Mouse (Mus musculus) spleen, postnatal 10 days (tissue): ENCODE measurements at regions not wholly inside any gene's neighbourhood (a gene's known extent, or its start where the extent isn't known, plus 50 kb on each side); places are given as distances from the start of the nearest gene placed in this dataset.

ENCODE experiments used
- DNase-seq, 2 experiments: peaks; one replicate each; pipeline ENCODE4 v3.0.0; 2021 to 2022; ENCODE audit warnings: low spot score in 2 of 2

DNA sequence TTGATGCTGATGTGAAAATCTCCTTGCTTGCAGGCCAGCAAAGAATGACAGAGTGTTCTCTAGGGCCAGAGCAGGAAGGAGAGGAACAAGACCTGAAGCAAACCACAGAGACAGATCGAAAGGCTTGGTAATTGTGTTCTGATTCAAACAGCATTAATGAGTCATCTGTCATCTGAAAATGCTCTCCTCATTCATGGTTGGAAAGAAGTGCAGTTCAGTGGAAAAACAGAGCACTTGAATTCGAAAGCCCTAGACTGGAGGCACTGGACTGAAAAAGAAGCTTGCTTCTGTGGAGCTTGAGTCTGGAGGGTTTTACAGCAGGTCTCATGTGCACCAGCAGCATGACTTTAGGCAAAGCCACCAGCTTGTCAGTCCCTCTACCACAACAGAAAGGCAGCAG, 374.3 kb upstream of the B430305J03Rik start:
- DNase-seq = no peak

DNA sequence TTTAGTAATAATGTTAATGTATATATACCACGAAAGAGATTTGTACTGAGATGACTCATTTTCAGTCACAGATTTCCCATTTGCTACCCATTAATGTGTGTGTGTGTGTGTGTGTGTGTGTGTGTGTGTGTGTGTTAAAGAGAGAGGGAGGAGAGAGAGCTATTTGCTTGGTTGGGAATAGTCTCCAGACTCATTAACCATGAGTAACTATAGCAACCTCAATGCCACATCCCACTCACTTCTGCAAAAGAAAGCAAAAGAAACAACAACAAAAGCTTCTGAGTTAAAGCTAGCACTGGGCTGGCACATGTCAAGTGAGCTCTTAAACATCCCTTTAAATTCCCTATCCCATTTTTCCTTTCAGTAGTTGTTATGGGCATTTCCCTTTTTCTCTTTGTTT, 372.8 kb upstream of the B430305J03Rik start:
- no peak for DNase-seq

DNA sequence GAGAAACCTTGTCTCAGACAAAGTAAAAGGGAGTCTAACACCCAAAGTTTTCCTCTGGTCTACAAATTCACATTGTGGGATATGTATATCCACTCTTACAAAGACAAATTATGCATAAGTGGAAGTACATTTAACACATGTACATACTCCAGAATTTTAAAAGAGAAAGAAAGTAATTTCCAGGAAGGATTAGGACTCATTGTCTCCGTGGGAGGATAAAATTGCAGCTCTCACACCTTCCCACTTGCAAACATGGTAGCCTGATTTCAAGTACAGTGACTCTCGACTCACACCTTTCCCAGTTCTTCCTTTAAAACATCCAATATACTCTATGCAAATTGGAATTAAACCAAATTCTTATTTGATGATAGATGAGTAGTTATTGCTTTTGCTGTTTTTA, 351.0 kb upstream of the B430305J03Rik start:
- DNase-seq = no peak

DNA sequence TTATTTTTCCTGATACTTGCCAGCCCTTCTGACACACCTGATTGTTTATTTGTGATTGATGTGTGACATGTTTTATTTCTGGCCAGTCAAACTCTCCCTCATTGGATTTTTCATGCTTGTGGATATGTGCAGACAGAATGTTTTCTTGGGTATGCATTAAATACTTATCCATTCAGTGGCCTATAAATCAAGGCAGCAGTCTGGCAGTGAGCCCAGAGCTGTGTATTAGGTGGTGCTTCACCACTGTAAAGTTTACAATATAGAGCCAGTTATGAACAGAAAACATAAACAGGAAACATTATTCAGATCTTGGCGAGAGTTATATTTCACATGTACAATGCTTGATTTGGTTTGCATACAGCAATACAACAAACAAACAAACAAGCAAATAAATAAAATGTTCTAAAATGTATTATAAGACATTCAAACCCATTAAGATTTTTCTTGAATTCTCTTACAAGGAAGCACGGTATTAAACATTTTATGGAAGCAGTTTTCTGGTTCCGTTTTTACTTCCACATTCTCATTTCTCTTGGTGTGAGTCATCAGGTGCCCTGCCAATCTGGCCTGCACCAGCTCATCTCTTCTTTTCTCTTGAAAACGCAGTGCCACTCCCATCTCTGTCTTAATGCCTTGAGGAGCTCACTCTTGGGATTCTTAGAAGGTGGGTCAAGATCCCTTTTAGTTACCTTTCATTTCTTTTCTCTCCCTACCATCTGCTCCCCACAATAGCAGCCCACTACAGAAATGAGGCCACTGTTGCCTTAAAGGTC, 322.4 kb upstream of the B430305J03Rik start:
- DNase-seq = no peak

DNA sequence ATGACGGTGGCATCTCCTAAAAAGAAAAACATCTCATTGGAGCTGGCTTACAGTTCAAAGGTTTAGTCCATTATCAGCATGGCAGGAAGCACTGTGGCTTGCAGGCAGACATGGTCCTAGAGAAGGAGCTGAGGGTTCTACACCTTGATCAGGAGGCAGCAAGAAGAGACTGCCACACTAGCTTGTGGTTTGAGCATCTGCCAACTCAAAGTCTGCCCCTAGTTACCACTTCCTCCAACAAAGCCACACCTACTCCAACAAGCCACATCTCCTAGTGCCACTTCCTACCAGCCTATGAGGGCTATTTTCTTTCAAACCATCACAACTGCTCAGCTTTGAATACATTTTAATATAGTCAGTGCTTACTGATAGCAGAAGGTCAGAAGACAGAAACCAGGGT, 305.1 kb upstream of the B430305J03Rik start:
- DNase-seq = no peak

DNA sequence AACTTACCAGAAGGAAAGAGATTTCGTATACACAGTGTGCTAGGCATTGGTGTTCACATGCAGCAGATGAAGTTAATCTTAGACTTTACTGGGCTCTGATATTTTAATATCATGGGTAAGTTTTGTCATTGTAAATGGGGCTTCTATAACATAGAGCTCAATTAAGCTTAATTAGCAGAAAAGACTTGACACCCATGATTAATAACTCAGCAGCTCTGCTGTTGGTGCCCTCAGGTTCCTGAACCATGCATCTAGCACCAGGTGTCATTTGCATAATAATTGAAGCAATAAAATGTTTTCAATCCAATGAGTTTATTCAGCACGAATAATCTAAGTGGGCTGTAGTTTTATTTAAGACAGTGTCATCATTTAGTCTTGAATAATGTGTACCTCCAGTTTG, 290.4 kb upstream of the B430305J03Rik start:
- DNase-seq = no peak

DNA sequence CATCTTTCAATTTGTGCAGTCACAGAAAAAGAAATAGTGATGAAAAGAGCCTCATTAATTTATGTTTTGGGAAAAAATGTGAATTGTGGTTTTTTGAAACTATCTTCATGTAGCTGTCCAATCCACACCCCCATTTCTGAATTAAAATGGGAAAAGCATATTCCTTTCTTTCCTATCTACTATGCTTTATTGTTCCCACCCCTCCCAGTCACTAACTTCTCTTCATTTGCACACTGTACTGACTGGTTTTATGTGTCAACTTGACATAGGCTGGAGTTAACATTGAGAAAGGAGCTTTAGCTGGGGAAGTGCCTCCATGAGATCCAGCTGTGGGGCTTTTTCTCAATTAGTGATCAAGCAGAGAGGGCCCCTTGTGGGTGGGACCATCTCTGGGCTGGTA, 262.8 kb upstream of the B430305J03Rik start:
- DNase-seq = no peak

DNA sequence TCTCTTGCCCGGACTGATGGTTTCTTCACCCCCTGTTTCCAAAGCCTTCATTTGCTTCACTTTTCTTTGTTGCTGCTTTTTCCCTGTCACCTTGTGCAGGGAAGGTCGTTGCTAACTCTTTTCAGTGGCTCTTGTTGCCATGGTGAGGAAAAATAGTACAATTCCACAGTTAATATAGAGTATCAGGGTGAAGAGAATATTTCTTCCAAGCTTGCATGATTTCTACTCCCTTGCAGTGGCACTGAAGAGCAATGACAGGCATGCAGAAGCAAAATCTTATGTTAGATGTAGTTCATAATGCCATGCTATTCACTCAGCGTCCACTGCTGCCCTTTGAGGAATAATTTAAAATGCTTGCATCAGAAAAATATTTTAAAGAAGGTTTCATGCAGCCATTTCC, 262.3 kb upstream of the B430305J03Rik start:
- DNase-seq = no peak

DNA sequence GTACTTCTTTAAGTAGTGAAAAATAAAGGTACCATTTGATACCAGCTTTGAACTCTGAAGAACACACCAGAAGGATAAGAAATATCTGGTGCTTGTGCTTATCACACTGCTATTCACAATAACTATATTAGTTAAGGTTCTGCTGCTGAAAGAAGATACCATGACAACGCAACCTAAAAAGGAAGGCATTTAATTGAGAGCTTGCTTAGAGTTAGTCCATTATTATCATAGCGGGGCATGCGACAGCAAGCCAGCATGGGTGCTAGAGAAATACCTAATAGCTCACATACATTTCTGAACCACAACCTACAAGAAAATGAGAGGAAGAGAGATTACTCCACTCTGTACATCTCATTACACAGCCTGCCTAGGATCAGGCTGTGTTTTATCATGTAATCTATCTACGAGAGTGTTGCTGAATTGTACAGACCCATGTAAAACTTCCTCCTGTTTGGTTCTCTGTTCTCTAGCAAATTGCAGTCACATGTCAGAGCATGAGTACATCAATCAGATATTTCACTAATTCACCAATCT, 258.3 kb upstream of the B430305J03Rik start:
- DNase-seq = no peak

DNA sequence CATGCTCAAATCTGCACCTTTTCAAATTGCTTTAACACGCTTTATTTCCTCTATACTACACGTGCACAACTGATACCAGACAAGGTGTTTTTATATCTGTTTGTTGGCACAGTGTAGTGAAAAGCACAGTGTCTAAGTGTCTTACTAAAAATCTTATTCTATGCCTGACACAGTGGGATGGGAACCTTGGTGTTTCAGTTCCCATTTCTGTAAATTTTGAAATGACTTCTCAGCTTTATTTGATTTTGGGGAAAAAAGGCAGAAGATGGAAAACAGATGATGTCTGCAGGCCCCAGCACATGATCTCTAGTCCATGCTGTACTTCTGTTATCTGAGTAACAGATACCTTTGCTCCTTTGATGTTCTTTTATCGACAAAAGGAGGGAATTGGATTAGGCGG, 239.7 kb upstream of the B430305J03Rik start:
- DNase-seq = no peak

DNA sequence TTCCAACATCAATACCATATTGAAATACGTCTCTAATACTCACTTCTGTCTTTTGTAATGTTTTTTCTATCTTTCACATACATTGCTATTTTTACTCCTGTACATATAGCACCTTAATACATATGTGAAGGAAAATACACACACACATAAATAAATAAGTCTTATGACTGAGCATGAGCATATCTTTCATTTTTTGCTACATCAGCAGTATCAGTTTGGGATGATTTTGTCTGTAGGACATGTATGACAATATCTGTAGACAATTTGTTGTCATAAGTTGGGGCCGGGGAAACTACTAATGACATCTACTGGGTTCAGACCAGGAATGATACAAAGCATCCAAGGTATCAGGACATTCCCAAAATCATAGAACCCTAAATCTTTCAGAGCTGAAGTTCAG, 237.1 kb upstream of the B430305J03Rik start:
- DNase-seq = no peak

DNA sequence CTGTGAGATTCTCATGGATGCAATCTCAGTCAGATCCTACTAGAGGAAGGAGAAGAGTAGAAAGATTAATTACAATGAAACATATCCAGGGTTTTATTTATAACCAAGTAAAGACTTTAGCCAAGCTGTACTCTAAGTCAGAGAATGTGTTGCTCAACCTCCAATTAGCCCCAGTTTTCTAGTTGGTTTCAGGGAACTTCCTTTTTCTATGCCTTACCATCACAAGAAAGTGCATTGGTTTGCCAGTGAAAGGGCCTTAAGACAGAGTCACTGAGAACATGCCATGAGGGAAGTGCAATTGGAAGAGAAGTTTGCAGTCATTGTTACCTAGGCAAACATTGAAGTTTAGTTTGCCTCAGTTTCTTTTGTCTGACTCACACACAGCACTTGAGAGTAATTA, 229.8 kb upstream of the B430305J03Rik start:
- no peak for DNase-seq

DNA sequence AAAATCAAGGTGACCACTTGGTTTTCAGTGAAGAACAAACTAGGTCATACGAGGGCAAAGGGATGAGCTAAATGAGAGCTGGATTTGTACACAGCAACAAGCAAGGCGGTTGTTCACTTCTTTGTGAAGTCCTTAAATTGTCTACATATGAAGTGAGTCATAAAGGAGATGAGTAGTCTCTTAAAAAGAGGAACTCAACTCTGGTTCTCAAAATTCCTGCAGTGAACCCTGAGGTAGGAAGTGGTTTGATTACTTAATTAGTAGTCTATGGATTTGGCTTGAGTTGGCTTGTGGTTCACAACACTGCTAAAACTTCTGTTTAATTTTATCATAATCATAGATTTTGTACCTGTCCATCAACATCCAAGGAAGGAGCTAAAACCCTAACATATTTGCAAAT, 226.6 kb upstream of the B430305J03Rik start:
- no peak for DNase-seq

DNA sequence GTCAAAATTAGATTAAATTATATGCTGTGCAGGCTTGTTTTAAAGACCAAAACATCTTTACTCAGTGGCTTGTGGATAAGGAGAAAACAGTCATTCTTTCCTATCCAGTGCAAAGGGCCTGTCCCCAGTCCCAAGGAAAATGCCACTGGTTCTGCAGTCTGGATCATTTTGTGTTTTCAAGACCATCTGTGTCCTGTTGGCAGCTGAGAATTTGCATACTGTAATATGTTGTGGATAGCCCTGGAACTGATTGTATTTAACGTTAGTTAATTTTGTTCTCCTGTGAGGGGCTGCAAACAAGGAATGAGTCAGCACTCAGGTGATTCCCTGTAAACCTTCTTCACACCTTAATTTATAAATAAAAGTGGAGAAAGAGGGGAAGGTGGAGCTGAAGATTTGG, 217.9 kb upstream of the B430305J03Rik start:
- DNase-seq = no peak

DNA sequence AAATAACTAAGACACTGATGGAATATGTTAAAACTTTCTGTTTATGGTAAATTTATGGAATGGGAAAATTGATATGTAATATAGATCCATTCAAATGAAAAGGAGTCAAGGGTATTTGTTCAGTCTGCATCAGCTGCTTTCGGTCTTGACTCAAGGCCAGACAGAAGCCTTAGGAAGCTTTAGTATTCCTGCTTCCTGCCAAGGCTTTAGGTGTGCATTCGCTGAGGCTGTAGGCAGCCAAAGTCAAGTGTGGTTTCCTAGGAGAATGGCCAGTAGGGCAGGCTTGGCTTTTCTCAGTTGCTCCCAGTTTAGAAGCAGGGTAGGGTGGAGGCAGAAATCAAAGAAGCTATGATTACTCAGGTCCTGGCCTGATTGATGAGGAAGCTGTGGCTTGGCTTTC, 217.2 kb upstream of the B430305J03Rik start:
- DNase-seq = no peak

DNA sequence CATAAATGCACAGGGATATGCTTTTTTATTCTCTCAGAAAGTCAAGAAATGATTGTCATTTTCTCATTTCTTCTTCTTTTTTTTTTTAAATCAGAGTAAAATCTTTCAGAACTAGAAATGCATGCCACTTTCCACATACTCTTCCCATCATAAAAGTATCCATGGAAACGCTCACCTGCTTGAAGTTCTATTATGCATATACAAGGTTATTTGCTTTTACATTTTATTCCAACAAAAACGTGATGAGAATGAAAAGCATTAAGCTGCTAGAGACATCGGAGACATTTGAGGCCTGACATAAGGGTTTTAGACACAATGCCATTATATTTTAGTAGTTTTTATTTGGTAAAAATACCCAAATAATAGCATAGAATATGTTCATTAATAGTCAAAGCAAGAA, 214.5 kb upstream of the B430305J03Rik start:
- DNase-seq = no peak

DNA sequence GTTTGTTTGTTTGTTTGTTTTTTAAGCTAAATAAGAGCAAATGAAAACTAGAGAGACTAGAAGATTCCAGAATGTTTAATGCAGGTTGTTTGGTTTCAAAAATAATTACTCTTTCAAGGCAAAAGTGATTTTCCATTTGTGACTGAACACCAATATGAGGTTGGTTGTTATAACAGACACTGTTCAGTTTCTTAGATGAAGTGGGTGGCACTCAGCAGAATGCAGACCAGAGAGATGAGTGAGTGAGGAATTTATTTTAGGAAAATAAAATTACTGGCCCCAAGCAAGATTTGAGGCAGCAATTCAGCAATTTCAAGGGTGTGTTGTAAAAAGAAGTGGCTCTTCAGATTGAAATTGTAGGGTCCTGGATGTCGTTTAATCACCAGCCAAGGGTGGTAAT, 171.4 kb upstream of the B430305J03Rik start:
- DNase-seq = no peak

DNA sequence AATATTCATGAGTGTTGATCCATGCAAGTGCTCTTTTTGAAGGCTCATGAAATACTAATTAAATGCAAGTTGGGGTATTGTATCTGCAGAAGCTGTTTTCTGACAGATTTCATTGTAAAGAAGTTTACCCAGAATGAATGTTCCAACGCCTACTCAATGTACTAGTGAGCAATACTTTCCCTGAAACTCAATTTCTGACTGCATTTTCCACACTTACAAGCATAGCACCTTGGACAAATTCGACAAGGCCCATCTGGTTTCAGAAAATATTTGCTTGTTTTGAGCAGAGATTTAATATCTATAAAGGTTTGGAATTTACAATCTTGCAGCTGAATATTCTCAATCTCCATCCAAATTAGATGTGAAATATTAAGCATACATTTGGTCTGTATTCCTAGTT, 170.0 kb upstream of the B430305J03Rik start:
- no peak for DNase-seq

DNA sequence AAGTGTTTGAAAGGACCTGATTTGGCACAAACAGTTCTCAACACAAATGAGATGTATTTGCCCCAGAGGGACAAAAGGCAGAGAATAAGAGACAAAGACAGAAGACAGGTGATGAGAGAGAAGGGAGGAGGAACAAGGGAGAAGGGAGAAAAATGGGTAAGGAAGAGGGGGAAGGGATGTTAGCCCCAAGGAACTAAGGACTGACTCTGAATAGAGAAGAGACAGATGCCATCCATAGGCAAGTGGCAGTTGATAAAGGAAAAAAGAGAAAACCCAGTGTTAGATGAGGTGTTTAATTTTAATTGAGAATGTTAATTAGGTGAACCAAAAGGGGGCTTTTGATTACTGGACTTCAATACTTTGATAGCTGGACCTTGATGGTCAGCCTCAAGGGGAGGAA, 137.4 kb upstream of the B430305J03Rik start:
- no peak for DNase-seq

DNA sequence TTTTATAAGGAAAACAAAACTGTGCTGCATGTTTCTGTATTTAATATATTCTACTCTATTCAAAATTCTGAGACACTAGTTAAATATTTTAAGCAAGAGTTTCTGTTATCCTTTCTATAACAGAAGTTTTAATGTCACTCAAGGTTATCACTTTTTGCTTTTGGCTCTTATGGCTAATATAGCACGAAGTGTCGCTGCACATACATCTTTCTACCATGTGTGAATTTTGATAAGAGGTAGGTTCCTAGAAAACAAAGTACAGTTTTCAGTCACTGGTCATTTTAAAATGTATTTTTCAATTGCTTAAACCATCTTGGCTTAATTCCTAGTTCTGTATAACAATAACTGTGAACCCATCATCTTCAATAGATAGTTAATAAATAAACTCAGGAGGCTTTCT, 129.1 kb upstream of the B430305J03Rik start:
- no peak for DNase-seq

DNA sequence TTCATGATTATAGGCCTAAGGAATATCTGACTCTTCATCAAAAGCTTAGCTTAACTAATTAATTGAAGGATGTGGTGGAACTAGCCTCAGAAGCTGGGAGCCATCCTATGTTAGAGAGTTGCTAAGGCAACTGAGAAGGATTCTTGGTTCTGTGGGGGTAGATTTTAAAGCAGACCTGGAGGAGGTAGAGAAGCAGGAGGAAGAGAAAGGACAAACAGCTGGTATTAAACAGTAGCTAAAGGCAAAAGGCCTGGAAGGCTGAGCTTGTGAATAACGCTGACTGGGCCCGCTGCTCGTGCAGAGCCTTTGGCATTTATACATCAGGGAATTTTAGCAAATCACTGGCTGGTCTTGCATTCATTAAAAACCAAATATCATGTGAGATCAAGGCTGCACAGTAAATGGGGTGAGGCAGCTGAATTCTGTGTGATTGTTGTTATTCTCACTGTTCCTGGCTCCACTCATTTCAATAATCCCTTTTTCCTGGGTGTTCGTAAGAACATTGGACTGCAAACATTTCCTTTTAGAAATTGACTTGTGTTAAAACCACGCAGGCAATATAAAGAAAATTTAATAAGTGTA, 121.1 kb upstream of the B430305J03Rik start:
- DNase-seq = no peak

DNA sequence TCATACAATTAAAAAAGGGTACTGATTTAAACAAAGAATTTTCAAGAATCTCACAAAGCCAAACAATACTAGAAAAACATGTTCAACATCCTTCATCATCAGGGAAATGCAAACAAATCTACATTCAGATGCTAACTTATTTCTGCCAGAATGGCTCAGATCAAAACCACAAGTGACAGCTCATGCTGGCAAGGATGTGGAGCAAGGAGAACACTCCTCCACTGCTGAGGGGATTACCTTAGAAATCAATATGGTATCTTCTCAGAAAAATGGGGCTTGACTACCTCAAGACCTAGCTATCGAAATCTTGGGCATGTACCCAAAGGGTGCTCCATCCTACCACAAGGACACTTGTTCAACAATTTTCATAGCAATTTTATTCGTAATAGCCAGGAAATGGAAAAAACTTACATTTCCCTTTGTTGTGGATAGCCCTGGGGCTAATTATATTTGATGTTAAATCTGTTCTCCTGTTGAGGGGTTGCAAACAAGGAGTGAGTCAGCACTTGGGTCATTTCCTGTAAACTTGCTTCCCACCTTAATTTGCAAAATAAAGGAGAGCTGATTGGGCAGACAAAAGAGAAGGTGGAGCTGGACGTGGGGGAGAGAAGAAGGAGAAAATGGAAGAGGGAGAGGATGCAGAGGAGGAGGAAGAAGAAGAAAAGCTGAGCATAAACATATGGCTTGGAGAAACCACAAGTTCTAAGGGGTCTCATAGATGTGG, 113.3 kb upstream of the B430305J03Rik start:
- DNase-seq = no peak

DNA sequence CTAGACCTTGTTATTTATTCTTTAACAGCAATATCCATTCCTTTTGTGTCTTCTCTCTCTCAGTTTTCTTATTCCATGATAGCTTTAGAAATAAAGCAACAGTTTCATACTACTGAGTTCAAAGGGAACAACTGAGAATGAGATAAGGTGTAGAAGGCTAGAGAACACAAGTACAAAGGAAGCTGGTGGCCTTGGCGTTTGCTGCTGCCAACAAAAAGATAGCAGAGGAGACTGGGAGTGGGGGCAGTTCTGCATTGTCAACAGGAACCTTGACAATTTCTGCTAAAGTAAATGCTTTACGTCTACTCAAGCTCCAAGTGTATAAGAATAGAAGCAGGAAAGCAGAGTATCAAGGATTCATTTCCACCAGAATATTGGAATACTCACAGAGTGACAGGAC, 109.3 kb upstream of the B430305J03Rik start:
- no peak for DNase-seq
